Mouse (Mus musculus) small intestine, adult 2 months (tissue): ENCODE measurements around the gene St7.

ENCODE experiments used
- CTCF ChIP-seq: fragments of 200-500 bp; IDR thresholded peaks from 2 replicates; pipeline ENCODE4 v1.5.1; 2012; ENCODE audit warnings: low read depth, mild to moderate bottlenecking, control low read depth, inconsistent platforms, low read length, moderate library complexity, mixed read lengths; ENCODE audit not compliant: insufficient replicate concordance, insufficient read length; ENCODE audit errors: extremely low read depth
- POLR2A ChIP-seq: fragments of 200-500 bp; IDR thresholded peaks from 2 replicates; pipeline ENCODE4 v1.6.1; 2012; ENCODE audit warnings: low read depth, mild to moderate bottlenecking, control low read depth, inconsistent platforms, low read length, moderate library complexity

DNA sequence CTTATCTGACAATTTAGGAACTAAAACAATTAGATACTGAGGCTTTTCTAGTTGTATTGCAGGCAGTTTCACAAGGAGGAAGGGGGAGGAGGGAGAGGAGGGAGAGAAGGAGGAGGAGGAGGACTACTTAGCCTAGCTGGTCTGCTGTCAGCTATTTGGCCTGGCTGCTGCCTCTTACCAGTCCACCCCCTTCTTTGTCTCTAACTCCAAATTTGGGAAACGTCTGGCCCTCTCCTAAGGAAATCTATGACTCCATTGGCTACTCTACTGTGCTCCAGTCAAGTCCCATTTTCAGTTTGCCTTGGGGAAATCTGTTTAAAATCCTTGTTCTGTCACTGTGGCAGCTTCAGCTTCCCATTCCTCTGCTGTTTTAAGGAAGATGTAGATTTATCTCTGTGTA is 175.1 kb downstream of the St7 start:
- TF ChIP-seq POLR2A (no peak), CTCF (no peak)
